Mouse (Mus musculus): ENCODE measurements around the gene Slc25a22.

DNA sequence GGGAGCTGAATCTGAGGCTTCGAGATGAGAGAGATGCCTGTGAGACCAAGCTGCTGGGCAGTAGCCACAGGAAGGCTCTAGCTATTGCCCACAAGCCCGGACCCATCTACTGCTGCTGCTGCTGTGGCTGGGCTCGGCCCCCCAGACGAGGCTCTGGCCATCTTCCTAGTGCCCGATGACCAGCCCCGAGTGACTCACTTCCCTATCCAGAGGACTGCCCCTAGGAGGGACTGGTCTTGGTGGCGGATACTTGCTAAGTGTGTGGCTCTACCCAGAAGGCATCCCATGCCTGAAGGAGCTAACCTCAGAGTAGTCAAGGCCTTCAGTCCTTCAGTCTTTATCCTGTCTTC, 28.3 kb upstream of the Slc25a22 start:
- peak; percentile 47; the same call in 1 of the 2 replicates for TF ChIP-seq POLR2A (IDR thresholded peaks at IDR 0.05; ENCODE audit: insufficient read depth, low read depth, low read length)
- no peak for TF ChIP-seq CTCF (IDR thresholded peaks at IDR 0.05)
- TF ChIP-seq EP300 (IDR thresholded peaks at IDR 0.05; ENCODE audit: insufficient read depth, low read depth, low read length), result no peak
